Mouse (Mus musculus): ENCODE measurements at regions not wholly inside any gene's neighbourhood (a gene's known extent, or its start where the extent isn't known, plus 50 kb on each side); places are given as distances from the start of the nearest gene placed in this dataset.

DNA sequence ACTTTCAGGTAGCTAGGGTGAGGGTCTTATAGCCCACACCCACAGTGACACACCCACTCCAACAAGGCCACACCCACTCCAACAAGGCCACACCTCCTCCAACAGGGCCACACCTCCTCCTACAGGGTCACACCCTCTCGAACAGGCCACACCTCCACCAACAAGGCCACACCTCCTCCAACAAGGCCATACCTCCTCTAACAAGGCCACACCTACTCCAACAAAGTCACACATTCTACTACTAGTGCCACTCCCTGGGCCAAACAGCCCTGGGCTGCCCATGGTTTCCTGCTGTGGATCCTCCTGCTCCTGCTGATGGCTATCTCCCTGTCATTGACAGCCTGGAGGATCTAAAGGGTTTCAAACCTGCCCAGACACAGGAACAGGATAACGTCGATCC is 124.9 kb downstream of the Mn1 start:
- peak; percentile 46 for ATAC-seq (replicated peaks; ENCODE audit: low FRiP score, low TSS enrichment, poor library complexity, severe bottlenecking)

DNA sequence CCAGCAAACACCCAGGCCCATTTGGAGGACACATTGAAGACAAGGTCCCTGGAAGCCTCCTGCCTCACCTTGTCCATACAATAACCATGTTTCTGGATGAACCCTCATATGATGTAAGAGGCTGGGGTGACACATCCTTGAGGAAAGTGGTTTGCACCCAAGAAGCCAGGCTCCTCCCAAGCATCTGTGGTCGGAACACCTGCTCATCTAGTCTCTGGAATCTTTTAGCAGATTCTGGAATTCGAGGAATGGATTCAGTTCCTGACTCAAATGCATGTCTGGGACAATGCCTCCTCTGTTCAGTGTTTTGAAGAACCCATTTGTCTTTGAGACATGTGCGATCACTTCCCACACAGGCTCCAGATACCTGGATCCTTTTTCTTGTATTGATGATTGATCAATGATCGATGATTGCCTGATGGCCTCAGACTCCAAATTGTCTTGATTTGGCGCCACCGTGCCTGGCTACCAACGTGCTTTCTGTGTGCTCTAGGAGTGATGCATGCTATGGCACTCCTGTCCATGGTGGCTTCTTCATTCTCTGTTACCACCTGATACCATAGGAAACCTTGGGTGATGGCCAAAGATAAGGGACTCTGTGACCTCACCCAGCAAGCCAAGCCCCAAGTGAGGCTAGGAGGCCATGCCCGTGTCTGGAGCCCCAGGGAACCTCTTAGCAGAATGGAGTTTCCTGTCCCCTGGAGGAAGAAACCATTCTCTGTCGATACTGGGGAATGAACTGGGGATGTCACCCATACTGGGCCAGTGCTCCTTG is 126.7 kb downstream of the Mn1 start:
- peak; percentile 56 for ATAC-seq (replicated peaks; ENCODE audit: low FRiP score, low TSS enrichment, poor library complexity, severe bottlenecking)

DNA sequence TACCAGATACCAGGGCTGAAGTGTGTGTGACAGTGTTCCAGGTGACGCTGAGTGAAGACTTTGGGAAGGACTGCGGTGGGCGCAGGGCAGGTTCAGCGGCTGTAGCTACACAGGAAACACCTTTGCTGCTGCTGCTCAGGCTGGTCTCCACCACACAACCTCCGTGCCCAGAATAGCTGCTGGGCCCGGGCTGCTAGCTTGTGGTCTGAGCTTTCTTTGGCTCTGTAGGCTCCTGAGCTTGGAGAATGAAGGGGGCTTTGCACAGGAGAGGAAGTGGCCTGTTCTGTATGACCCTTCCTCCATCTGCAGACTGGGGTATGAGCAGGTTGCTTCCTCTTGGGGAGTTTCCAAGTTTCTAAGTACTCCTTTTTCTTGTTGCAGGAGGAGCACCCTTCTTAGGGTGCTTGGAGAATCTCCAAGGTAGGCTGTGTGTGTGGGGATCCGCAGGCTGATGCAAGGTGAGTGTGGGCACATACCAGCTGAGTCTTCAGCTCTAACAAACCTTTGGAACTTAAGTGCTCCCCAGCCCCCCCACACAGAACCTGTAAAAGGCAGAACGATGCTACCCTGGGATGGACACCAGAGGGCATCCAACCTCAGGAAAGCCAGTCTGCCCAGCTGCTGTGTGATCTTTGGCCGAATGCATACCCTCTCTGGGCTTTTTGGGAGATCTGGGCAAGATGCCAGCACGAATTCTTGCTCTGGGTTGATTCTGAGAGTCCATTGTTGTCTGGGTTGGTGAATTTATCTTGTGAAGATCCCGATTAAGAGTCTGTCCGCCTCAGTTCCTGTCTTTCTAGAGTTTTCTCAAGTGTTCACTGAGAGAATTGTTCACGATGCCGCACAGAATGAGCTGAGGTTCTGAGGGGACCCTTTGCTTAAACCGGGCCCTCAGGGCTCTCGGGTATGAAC is 136.6 kb downstream of the Mn1 start:
- ATAC-seq (replicated peaks; ENCODE audit: low FRiP score, low TSS enrichment, poor library complexity, severe bottlenecking) = no peak

- ATAC-seq (replicated peaks; ENCODE audit: low FRiP score, low TSS enrichment, poor library complexity, severe bottlenecking) = no peak
Observed at GRCm38 (mm10) chr5:111554551-111555311, 137.6 kb downstream of the Mn1 start.

GRCm38 (mm10) chr5:111555312-111555957 is 138.3 kb downstream of the Mn1 start:
- ATAC-seq (replicated peaks; ENCODE audit: low FRiP score, low TSS enrichment, poor library complexity, severe bottlenecking) = no peak

DNA sequence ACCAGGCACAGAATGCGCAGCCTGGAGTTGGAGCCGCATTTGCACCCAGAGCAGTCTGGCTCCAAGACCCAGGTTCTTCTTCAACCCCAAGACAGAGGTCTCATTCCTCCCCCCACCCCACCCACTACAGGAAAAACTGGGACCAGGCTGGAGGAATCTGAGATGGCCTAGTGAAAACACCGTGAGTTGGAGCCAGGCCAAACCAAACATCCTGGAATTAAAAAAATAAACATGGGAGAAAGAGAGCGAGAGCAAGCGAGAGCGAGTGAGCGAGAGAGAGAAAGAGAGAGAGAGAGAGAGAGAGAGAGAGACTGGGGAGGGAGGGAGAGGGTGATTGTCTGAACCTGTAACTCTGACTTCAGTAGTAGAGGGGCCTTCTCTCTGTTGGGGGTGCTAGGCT is 138.8 kb downstream of the Mn1 start:
- ATAC-seq (replicated peaks; ENCODE audit: low FRiP score, low TSS enrichment, poor library complexity, severe bottlenecking) = no peak

GRCm38 (mm10) chr5:111560432-111560831 is 143.3 kb downstream of the Mn1 start:
- ATAC-seq (replicated peaks; ENCODE audit: low FRiP score, low TSS enrichment, poor library complexity, severe bottlenecking) = no peak

- ATAC-seq (replicated peaks; ENCODE audit: low FRiP score, low TSS enrichment, poor library complexity, severe bottlenecking) = no peak
Observed at GRCm38 (mm10) chr5:111561301-111561700, 144.1 kb downstream of the Mn1 start.

- ATAC-seq (replicated peaks; ENCODE audit: low FRiP score, low TSS enrichment, poor library complexity, severe bottlenecking) = no peak
Observed at GRCm38 (mm10) chr5:111570826-111571225, 153.7 kb downstream of the Mn1 start.

DNA sequence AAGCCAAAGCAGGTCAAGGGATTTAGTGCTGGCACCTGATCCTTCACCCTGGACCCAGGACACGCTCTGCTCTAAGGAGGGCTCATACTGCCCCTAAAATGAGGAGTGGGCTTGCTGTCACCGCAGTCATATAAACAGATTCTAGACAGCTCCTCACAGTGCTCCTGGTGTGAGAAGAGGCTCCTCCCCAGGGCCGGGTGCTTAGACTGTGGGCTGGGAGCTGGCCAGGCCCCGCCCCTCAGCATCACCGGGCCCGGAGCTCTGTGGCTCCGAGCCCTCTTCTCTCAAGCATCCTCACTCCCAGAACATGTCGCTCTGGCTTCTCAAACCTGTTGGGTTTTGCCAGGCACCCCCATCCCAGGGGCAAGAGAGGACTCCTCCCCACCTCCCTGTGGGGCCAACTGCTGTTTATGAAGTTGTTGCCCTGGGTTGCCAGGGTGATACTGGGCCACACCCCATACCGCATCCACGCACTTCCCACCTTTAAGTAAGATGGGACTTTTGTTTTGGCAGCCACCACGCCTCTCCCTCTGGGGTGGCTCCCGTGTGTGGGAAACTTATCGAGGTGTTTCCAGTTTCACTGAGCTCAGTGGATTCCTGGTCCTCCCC is 156.2 kb downstream of the Mn1 start:
- ATAC-seq (replicated peaks; ENCODE audit: low FRiP score, low TSS enrichment, poor library complexity, severe bottlenecking) = peak; percentile 53

- ATAC-seq (replicated peaks; ENCODE audit: low FRiP score, low TSS enrichment, poor library complexity, severe bottlenecking) = no peak
Observed at GRCm38 (mm10) chr5:111574219-111574840, 157.2 kb downstream of the Mn1 start.

- ATAC-seq (replicated peaks; ENCODE audit: low FRiP score, low TSS enrichment, poor library complexity, severe bottlenecking) = no peak
Observed at GRCm38 (mm10) chr5:111575376-111575775, 158.2 kb downstream of the Mn1 start.

DNA sequence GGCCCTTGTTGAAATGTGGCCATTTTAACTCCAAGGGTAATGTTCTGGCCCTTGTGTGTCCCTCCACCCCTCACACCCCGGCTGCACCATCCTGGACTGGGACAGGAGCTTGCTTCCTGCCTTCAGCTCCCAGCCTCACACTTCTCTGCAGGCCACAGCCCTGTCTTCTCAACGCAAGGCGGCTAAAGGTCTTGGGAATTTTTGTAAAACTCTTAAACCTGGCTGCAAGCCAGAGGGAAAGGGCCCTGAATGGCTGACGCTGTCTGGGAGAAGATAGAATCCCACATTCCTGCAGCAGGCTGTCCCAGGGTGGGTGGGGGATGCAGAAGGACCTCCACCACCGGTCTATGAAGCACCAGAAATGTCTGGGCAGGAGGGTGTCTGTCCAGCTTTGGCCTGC is 156.3 kb upstream of the Gm26897 start:
- ATAC-seq (replicated peaks; ENCODE audit: low FRiP score, low TSS enrichment, poor library complexity, severe bottlenecking) = no peak

- ATAC-seq (replicated peaks; ENCODE audit: low FRiP score, low TSS enrichment, poor library complexity, severe bottlenecking) = no peak
Observed at GRCm38 (mm10) chr5:111578088-111578487, 155.6 kb upstream of the Gm26897 start.

- ATAC-seq (replicated peaks; ENCODE audit: low FRiP score, low TSS enrichment, poor library complexity, severe bottlenecking) = peak; percentile 63
Observed at GRCm38 (mm10) chr5:111578977-111579727, 154.6 kb upstream of the Gm26897 start.

DNA sequence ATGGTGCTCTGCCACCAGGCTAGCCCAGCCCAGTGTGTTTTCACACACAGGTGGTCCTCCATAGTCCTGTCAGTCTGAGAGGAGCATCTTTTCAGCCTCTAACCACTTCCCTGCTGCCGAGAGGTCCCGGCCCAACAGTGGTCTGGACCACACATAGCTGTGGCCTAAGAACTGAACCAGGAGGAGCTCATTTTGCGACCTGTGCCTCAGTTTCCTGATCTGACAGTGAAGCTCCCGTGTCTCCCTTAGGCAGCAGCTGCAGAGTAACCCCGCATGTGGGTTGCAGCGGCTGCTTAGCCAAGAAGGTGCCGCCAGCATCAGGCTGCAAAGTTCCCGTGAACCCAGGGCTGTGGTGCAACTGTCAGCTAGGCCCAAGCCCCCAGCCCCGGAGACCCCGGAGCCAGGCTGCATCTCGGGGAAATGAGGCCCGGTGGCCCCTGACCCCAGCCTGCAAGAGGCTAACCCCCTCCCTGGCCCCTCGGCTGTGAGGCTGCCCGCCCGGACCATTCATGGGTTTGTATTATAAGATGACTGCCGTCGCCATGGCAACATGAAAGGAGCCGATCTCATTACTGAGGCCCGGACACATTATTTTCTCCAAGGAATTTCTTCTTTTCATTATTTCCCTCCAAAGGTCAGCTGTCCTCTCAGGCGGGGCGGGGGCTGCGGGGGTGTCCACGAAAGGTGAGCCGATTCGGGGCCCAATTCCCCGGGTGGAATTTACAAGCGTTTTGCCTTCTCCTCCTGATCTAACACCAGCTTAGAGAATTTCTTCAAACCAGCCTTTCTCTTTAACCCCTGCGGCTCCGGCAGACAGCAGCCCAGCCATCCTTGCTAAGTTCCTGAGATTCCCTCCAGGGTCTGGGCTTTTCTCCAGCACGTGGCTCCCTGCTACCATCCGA is 152.6 kb upstream of the Gm26897 start:
- ATAC-seq (replicated peaks; ENCODE audit: low FRiP score, low TSS enrichment, poor library complexity, severe bottlenecking) = no peak

DNA sequence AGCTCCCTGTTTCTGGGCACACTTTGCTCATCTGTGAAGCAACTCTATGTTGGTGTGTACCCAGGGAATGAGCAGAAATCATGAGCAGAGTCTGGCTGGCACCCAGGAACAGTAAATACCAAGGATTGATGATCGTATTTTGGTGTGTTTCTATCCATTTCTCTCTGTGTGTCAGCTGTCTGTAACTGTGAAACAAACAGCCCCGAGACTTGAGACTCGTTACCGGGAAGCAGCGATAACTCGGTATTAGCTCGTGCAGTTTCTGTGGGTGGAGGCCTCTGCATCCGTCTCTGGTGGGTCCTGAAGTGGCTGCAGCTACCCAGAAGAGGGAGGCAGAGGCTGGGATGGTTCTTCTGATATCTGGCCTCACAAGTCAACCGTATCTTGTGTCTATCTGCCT is 151.7 kb upstream of the Gm26897 start:
- no peak for ATAC-seq (replicated peaks; ENCODE audit: low FRiP score, low TSS enrichment, poor library complexity, severe bottlenecking)

All from megakaryocyte-erythroid progenitor cell, adult 5-6 weeks (primary cell).